Mouse (Mus musculus) forebrain, embryonic 10.5 days (tissue): Measurements from ENCODE around the gene Pnpla7. TPM values are rescaled to one million over a fixed set of nuclear protein-coding genes. Genes with fewer than 3 reads are reported as not detected.
"Not testable (repeated sequence)": the region's sequence is repeated elsewhere in the genome, so short reads cannot be mapped to it uniquely, and the experiment has no call there.

Source experiments
- DNase-seq: peaks from one replicate; pipeline ENCODE4 v3.0.0-alpha.2; 2017; ENCODE audit warnings: low spot score; ENCODE audit errors: extremely low spot score
- H3K27ac ChIP-seq: fragments of 300-500 bp; sonication (generic); 2 replicates; pipeline ENCODE4 v1.5.1; 2016; ENCODE audit warnings: mild to moderate bottlenecking
- H3K27me3 ChIP-seq: fragments of 300-500 bp; sonication (generic); 2 replicates; pipeline ENCODE4 v1.6.1; 2016; ENCODE audit warnings: mild to moderate bottlenecking; ENCODE audit not compliant: poor library complexity, severe bottlenecking
- H3K36me3 ChIP-seq: fragments of 300-500 bp; sonication (generic); replicated peaks from 2 replicates; pipeline ENCODE4 v1.6.1; 2016; ENCODE audit warnings: mild to moderate bottlenecking, moderate library complexity
- H3K4me1 ChIP-seq: fragments of 300-500 bp; sonication (generic); 2 replicates; pipeline ENCODE4 v1.6.1; 2016
- H3K4me3 ChIP-seq: fragments of 300-500 bp; sonication (generic); 2 replicates; pipeline ENCODE4 v1.5.1; 2016; ENCODE audit warnings: mild to moderate bottlenecking, moderate library complexity
- H3K9me3 ChIP-seq: fragments of 300-500 bp; sonication (generic); 2 replicates; pipeline ENCODE4 v1.6.1; 2016; ENCODE audit warnings: mild to moderate bottlenecking, moderate library complexity
- WGBS: fragments of 180-500 bp; shearing (Covaris S2); methylation state at CpG from one replicate; pipeline ENCODE4 v1.1.7; 2016; 5-methylcytosine and 5-hydroxymethylcytosine counted together
- polyA plus RNA-seq: library from polyadenylated mRNA; unstranded; fragments of >200 nt; fragmentation: Nextera tagmentation; extraction: Ambion mirVana; gene quantifications from 2 replicates; pipeline ENCODE4 v1.2.1, GENCODE M21; 2016

The Pnpla7 gene
- polyA plus RNA-seq, 1 experiment from 2014 or later, result 4.5 TPM

DNA sequence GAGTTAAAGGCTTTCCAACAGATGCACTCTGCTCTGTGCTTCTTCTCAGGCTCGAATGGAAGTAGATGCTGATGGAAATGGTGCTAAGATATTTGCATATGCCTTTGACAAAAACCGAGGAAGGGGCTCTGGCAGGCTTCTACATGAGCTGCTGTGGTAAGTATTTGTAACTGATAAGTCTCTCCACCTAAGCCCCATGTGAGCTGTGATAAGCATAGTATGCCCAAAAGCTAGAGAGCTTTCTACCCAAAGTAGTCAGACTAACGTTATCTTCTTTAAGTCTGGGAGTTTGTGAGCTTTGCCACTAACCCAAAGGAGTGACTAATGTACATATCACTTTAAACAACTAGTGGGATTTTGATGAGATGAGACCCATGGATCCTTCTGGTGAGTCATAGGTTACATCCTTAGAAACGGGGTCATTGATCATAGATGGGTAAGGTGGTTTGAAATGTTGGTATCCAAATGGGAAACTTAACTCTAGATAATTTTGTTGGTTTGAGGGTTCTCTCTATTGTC is 23.2 kb upstream of the Pnpla7 start:
- H3K4me1 ChIP-seq, result peaks cover 22% of the 10 kb centered on the region
- H3K27ac ChIP-seq, result no peak overlapping the region
- no peak overlapping the region for H3K4me3 ChIP-seq
- H3K36me3 ChIP-seq, result peaks cover 60% of the 10 kb centered on the region
- WGBS, result 82% methylated on average over 4 of the region's 4 CpGs
- no peaks in the 10 kb centered on the region for H3K9me3 ChIP-seq
- H3K27me3 ChIP-seq, result peaks cover 12% of the 10 kb centered on the region
- no peak for DNase-seq

DNA sequence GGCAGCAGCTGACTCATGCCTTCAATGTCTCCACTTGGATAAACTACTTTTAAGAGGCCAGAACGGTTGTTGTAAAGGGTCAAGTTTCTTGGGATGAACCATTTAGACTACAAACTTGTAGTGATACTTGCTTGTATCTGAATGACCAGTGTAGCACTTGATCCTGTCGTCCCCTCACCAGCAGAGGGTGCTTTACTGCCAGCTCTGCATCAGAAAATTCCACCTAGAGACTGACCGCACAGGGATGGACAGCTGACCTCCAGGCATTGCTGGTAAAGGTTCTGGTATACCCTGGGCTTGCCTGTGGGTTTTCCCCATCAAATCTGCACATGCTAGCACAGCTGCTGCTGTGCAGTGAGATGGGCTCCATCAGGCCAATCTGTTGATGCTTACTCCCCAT is 14.9 kb upstream of the Pnpla7 start:
- peaks cover 86% of the 10 kb centered on the region for H3K36me3 ChIP-seq
- WGBS, result 41% methylated on average over 3 of the region's 3 CpGs
- H3K9me3 ChIP-seq, result no peaks in the 10 kb centered on the region
- H3K4me1 ChIP-seq, result peaks cover 13% of the 10 kb centered on the region
- no peak overlapping the region for H3K4me3 ChIP-seq
- H3K27ac ChIP-seq, result no peak overlapping the region
- H3K27me3 ChIP-seq, result no peaks in the 10 kb centered on the region
- DNase-seq, result no peak

DNA sequence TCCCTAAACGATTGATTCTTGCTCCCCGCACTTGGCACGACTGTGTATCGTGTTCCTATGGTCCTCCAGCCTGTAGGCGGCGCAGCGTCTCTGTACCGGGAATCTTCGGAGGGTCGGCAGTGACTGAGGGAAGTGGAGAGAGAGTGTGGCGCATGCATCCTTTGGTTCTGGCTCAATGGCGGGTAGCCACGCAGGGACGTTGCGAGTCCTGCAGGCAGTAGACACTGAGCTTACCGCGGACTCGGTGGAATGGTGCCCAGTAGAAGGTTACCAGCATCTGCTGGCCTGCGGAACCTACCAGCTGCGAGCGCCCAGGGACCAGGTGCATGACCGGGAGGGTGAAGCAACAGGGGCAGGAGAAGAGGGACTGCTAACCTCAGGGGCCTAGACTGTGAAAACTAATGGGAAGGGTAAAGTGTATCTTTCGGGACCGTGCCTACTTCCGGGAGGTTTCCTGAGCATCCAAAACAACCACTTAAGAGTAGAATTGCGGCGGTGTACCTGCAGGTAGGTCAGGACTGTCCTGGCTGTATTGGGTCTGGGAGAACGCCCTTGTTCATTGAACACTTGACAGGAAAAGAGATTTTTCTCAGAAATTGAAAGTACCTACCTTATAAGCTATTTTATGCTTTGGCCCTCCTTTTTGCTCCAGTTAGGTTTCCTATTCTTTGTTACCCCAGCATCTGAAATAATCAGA is 13.4 kb upstream of the Pnpla7 start, which contains the start of gene Dph7:
Gene Dph7, plus strand, starts transcription at position 97 of the 697 bp plus-strand sequence.
- peak within 1 kb of the TSS; percentile 85 for H3K4me3 ChIP-seq
- no peaks in the 10 kb centered on the region for H3K9me3 ChIP-seq
- H3K27ac ChIP-seq, result peak within 1 kb of the TSS; percentile 92
- H3K36me3 ChIP-seq, result peaks cover 86% of the 10 kb centered on the region
- peak; percentile 89 for DNase-seq
- WGBS, result 1% methylated on average over 28 of the region's 28 CpGs
- H3K4me1 ChIP-seq, result peaks cover 13% of the 10 kb centered on the region
- H3K27me3 ChIP-seq, result no peaks in the 10 kb centered on the region

DNA sequence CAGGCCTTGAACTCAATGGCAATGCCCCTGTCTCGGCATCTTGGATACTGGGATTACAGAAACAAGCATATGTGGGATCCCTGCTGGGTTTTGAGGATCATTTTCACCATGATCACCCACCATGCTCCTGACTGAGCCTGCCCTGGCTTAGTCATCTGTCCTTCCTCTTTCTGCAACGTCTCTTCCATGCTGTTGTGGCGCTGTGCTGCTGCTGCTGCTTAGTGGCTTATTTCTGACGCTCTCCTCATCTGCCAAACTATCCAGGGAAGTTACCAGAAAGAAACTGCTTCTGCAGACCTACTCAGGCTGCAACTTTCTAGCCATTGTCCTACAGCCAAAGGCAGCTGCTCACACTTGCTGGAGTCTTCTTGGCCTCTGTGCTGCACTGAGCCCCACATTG is 5.4 kb upstream of the Pnpla7 start:
- 87% methylated on average over 4 of the region's 4 CpGs for WGBS
- no peak for DNase-seq

DNA sequence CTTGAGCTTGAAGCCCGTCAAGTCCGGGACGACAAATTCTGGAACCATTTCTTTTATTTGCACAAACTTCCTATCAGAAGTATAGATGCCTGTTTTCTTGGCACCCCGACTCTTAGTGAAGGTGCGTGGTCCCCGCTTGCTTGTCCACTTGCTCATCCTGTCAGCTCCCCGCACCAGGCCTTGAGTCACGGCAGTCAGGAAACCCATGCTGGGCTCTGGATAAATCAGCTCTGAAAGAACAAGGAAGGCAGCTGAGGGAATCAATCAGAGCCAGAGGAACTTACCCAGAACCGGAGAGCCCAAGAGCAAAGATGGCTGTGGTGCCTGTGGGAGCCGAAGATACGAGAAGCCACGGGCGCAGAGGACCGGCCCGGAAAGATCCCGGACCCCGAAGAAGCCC is 1.4 kb upstream of the Pnpla7 start:
- H3K27ac ChIP-seq, result peak overlapping the region; percentile 89
- H3K4me1 ChIP-seq, result peaks cover 27% of the 10 kb centered on the region
- H3K4me3 ChIP-seq, result peak overlapping the region; percentile 71
- WGBS, result under 1% methylated on average over 17 of the region's 17 CpGs
- not testable (repeated sequence) for H3K9me3 ChIP-seq, DNase-seq, H3K27me3 ChIP-seq
- H3K36me3 ChIP-seq, result peaks cover 41% of the 10 kb centered on the region

More for the DNA sequence above, 5.4 kb upstream of the Pnpla7 start:
- no peak overlapping the region for H3K27ac ChIP-seq
- no peak overlapping the region for H3K4me3 ChIP-seq
- no peaks in the 10 kb centered on the region for H3K27me3 ChIP-seq
- H3K9me3 ChIP-seq, result no peaks in the 10 kb centered on the region
- H3K36me3 ChIP-seq, result peaks cover 81% of the 10 kb centered on the region
- peaks cover 16% of the 10 kb centered on the region for H3K4me1 ChIP-seq

DNA sequence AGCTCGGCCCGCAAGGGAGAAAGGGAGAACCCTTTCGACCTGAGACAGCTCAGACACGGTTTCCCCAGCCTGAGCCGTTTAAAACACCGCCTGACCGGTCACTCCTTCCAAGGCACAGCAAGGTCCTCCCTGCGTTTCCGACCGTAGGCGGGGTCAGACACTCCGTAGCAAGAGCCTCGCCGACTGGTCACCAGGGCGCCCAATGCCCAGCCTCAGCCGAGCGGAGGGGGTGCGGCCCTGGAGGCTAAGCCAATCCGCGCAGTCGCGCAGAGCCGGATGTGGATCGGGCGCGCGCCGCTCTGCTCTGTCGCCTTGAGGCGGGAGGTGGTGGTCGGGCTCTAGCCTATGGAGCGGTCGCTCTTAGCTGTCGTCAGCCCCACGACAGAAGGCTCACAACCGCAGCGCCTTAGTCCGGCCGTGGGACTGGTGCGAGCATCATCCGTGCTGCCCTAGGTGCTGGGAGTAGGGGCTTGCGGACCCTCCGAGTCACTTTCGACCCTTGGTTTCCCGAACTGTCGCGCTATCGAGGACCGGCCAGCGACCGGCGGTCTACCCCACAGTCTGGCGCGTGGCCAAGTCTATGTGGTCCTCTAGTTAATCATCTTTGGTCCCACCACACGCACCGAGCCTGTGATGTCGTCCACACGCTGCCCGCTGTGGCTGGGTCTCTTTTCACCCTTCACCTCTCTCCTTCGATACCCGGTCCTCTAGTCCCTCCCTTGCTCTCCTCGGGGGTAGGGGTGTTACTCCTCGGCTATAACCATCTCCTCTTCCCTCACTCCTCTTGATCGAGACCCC is 728 bp upstream of the Pnpla7 start, which contains the start of gene Mrpl41:
Gene Mrpl41, minus strand, starts transcription at position 193 of the 798 bp plus-strand sequence.
- H3K9me3 ChIP-seq, result no peaks in the 10 kb centered on the region
- DNase-seq, result peak; percentile 98
- no peaks in the 10 kb centered on the region for H3K27me3 ChIP-seq
- H3K4me1 ChIP-seq, result peaks cover 27% of the 10 kb centered on the region
- WGBS, result 0% methylated on average over 64 of the region's 64 CpGs
- peak within 1 kb of the TSS; percentile 89 for H3K27ac ChIP-seq
- peaks cover 34% of the 10 kb centered on the region for H3K36me3 ChIP-seq
- peak within 1 kb of the TSS; percentile 71 for H3K4me3 ChIP-seq

DNA sequence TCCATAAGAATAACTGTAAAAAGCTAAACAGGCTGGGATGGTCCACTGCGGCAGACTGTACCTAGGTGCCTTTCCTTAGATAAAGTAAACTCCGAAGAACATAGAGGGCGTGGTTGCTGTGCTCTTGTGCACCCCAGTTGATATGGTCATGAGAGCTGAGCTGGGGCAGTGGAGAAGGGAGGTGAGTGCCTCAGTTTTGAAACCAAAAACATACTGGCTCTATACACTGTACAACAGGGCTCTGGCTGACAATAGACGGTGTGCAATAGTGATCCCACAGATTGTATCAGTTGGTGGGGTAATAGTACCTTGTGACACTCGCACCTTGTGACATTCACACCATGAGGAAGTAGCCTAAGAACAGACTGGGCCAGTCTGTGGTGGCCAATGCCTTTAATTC is 1.1 kb downstream of the Pnpla7 start:
- Histone ChIP-seq H3K9me3 (no peaks in the 10 kb centered on the region), H3K36me3 (peaks cover 16% of the 10 kb centered on the region), H3K27me3 (no peaks in the 10 kb centered on the region), H3K27ac (no peak overlapping the region), H3K4me1 (peaks cover 27% of the 10 kb centered on the region), H3K4me3 (peak overlapping the region; percentile 71; the same call in 1 of the 2 replicates)
- 92% methylated on average over 5 of the region's 5 CpGs for WGBS
- no peak for DNase-seq

DNA sequence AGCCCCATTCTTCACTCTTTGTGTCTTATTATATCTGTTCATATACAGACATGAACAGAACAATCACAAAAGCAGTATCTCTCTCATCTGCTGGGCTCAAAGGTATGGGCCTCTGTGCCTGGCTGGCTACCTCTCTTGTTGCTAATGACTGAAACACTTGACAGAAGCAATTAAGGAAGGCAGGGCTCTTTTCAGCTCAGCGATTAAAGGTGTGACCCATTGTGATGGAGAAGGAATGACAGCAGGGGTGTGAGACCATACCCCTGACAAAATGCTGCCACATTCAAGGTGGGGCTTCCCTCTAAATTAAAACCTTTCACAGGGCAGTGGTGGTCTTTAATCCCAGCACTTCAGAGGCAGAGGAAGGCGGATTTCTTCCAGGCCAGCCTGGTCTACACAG is 11.9 kb downstream of the Pnpla7 start:
- peaks cover 7% of the 10 kb centered on the region for H3K36me3 ChIP-seq
- no peak overlapping the region for H3K4me3 ChIP-seq
- 65% methylated on average over 2 of the region's 2 CpGs for WGBS
- H3K27ac ChIP-seq, result no peak overlapping the region
- no peaks in the 10 kb centered on the region for H3K27me3 ChIP-seq
- no peaks in the 10 kb centered on the region for H3K9me3 ChIP-seq
- H3K4me1 ChIP-seq, result no peaks in the 10 kb centered on the region
- DNase-seq, result no peak

DNA sequence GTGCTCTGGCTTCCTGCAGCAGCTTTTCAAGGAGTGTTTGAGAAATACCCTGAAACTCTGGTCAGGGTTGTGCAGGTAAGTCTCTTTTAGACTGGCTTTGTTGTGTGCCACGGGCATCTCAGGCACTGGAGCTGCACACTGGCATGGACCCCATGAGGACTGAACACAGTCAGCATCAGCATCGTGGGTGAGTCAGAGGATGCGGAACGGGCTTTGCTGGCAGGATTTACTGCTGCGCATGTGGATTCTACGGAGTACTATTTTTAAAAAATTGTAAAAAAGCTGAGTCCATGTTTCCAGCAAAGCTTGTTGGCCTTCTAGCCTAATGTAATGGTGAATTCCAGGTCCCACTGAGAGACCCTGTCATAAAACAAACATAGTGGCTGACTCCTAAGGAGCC is 19.5 kb downstream of the Pnpla7 start:
- Histone ChIP-seq H3K27ac (no peak overlapping the region), H3K4me1 (no peaks in the 10 kb centered on the region), H3K4me3 (no peak overlapping the region), H3K9me3 (no peaks in the 10 kb centered on the region), H3K36me3 (no peaks in the 10 kb centered on the region), H3K27me3 (no peaks in the 10 kb centered on the region)
- DNase-seq, result no peak
- 95% methylated on average over 6 of the region's 6 CpGs for WGBS

DNA sequence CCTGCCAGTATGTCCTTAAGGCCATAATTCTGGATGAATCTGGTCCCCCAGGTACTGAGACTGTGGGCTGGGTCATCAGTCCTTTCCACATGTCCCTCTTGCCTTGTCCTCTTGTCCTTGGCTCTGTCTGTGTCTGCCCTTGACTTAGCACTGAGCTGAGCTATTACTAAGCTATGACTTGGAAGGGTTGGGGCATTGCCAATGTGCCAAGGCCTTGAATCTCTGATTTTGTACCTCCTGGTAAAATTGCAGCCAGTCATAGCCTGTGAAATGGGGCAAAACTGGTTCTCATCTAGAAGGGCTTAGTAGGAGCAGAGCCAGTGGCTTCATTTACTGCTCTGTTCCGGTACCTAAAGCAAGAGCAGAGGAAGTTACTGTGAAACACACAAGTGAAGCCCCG is 20.6 kb downstream of the Pnpla7 start:
- 92% methylated on average over 2 of the region's 2 CpGs for WGBS
- H3K4me3 ChIP-seq, result no peak overlapping the region
- DNase-seq, result no peak
- no peaks in the 10 kb centered on the region for H3K27me3 ChIP-seq
- H3K9me3 ChIP-seq, result no peaks in the 10 kb centered on the region
- H3K27ac ChIP-seq, result no peak overlapping the region
- no peaks in the 10 kb centered on the region for H3K4me1 ChIP-seq
- no peaks in the 10 kb centered on the region for H3K36me3 ChIP-seq

DNA sequence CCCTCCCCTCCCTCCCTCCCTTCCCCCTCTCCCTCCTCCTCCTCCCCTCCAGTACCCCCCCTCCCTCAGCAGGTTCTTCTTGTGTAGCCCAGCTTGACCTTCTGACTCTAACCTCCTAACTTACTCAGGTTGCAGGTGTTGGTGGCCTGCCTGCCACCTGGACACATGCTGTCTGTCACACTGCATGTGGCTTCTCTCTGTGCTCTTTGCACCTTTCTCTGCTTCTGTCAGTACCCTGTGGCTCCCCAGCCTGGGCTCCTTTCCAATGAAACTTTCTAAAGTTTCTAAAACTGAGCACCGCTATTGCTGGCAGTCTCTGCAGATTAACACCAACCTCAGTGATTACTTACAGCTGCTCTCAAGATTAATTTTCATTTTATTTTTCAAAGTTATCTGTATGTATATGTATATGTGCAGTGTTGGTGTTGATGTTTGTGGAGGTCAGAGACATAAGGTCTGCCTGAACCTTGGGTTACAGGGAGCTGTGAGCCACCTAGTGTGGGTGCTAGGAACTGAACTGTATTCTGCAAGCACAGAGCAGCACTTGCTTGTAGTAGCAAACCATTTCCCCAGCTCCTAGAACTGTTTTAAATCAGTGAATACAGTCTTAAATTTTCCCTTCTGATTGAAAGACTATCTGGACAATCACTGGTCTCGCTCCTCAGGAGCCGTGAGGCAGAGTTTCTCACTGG is 24.9 kb downstream of the Pnpla7 start:
- Histone ChIP-seq H3K27ac (no peak overlapping the region), H3K27me3 (no peaks in the 10 kb centered on the region), H3K9me3 (no peaks in the 10 kb centered on the region), H3K4me1 (0 out of 2 replicates have a peak, but pooled peaks cover 6% of the 10 kb centered on the region), H3K4me3 (no peak overlapping the region), H3K36me3 (no peaks in the 10 kb centered on the region)
- 88% methylated on average over 3 of the region's 3 CpGs for WGBS
- no peak for DNase-seq

DNA sequence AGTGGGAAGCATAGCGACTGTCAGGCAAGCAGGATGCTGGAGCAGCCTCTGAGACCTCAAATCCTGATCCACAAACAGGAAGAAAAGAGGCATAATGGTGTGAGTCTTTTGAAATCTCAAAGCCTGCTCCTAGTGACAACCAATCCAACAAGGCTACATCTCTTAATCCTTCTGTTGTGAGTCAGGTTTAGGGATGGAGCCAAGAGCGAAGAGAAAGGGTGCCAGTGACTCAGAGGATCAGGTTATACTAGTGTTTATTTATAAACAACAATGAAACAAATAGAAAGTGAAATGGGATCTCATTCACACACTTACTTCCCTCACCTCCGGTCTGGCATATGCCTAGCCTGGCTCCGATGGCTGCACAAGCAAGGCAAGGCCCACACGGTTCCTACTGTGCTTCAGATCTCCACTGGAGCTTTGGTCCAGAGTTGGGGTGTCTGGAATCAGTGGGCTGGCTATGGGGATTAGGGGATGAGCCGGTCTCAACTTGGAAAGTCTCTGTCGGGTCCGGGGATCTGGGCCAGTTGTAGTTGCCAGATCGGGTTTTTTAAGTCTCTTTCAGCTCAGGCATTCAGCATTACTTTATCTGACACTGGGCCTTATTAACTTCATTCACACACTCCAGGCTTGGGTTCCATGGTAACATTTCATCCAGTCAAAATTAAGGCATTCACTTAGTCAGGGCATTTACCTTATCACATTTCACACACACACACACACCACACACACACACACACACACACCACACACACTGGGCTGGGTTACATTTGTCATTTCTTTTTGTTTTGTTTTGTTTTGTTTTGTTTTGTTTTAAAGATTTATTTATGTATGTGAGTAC is 28.3 kb downstream of the Pnpla7 start:
- WGBS, result 68% methylated on average over 9 of the region's 9 CpGs
- DNase-seq, result no peak
- no peak overlapping the region for H3K27ac ChIP-seq
- H3K27me3 ChIP-seq, result no peaks in the 10 kb centered on the region
- H3K4me3 ChIP-seq, result no peak overlapping the region
- no peaks in the 10 kb centered on the region for H3K36me3 ChIP-seq
- H3K4me1 ChIP-seq, result 0 out of 2 replicates have a peak, but pooled peaks cover 6% of the 10 kb centered on the region
- no peaks in the 10 kb centered on the region for H3K9me3 ChIP-seq
